Mouse (Mus musculus) cerebellum, adult 18-20 months (tissue): ENCODE data around the gene Eid3.

ENCODE experiments used
- DNase-seq, 2 experiments: peaks; one replicate each; pipeline ENCODE4 v3.0.0; 2021

Gene Eid3

DNA sequence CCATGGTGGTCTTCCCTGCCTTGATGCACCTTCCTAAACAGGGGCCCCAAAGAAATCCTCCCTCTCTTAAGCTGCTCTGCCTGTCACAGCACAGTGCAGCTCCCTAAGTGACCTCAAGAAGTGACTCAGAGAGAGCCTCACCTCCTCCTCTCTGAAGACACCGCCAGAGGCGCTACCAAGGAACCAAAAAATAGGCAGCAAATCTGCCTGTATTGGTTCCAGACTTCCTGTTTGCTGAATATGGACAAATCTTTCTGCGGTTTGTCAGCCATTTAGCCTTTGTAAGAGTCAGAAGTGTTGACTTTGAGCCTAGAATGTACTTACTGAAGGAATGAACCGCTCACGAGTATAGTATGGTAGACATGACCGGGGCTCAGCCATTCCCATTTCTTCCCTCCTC lies 47.3 kb downstream of the Eid3 start:
- DNase-seq = no peak
